Mouse (Mus musculus): Measurements from ENCODE around the gene Echdc1. TPM values are rescaled to one million over a fixed set of nuclear protein-coding genes. Genes with fewer than 3 reads are reported as not detected.

Gene Echdc1
- 10 to 100 TPM; 25.9 to 31.4 TPM for total RNA-seq (2021)

DNA sequence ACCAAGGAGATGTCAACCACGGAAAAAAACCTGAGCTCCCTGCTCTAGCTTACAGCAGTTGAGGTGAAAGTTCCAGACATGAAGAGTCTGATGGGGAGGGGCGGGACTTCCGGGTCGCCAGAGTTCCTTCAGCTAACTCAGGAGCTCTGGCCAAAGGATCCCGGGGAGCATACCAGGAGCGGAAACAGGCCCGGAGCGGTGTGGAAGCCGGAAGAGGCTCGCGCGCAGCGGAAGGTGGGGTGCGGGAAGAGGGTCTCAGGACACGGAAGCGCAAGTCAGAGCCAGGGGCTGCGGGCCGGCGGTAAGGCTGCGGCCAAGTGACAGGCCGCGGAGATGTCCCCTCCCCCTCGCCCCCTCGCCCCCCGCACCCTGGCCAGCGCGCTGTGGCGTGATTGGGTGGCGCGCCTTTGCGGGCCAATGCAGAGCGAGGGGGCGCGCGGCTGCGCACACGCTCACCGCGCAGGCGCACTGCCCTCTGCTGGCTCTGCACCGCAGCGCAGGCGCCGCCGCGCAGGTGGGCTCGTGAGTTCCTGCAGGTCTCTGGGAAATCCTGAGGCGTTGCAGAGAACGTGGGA lies at the start of gene Echdc1:
Gene Echdc1, plus strand, starts transcription at position 103 of the 575 bp plus-strand sequence.
- intact Hi-C loops (cut with DNase I): loop anchor here (5.0 to 10.0 kb wide), 4 partner anchors 49 to 208 kb away; partner anchors contain the start of genes 9330159F19Rik, Rnf146 and Soga3
- DNase-seq (ENCODE audit: low spot score in 2 of 2): peak; percentile 81 to 89

DNA sequence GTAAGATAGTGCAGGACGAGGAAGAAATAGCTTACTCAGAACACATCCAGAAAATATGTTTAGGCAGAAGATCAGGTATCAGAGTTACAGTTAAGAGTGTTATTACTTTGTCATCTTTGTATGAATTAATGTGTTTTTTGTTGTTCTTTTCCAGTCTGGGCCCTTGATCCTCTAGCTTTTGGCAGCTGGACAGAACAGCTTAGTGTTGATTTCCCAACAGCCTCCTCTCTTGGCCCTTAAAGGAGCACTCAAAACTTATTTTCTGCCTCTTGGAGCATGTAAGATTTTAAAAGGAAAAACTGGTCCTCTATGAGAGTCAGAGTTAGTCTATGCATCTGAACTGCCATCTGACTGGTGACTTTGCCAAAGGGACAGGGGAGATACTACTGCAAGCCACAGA lies 31.2 kb upstream of the Echdc1 start:
- DNase-seq (ENCODE audit: low spot score in 2 of 2): no peak
- intact Hi-C loops (cut with DNase I): no loop called here

DNA sequence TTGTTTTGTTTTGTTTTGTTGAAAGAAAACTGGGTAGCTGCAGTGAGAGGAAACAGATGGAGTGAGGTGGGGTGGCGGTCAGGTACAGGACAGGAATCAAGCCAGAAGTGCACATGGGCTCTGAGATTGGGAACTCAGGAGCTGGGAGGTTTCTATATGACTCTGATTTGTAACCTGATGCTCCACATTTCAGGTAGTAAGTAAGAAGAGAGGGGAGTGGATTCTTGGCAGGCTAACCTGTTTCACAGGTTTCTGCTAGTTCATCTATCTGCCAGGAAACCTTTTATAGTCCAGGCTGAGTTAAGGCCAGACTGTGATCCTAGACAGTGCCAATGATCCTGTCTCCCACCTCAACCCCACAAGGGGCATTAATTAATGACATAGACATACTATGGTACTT lies 27.2 kb upstream of the Echdc1 start:
- intact Hi-C loops (cut with DNase I): no loop called here
- DNase-seq (ENCODE audit: low spot score in 2 of 2): no peak

GRCm38 (mm10) chr10:29302230-29302629 lies 10.7 kb upstream of the Echdc1 start:
- no peak for DNase-seq (ENCODE audit: low spot score in 2 of 2)
- intact Hi-C loops (cut with DNase I): no loop called here

GRCm38 (mm10) chr10:29311480-29312219 lies 1.3 kb upstream of the Echdc1 start:
- intact Hi-C loops (cut with DNase I): loop anchor here (5.0 to 10.0 kb wide), 4 partner anchors 51 to 207 kb away; partner anchors contain the start of genes 9330159F19Rik, Rnf146 and Soga3
- no peak for DNase-seq (ENCODE audit: low spot score in 2 of 2)

DNA sequence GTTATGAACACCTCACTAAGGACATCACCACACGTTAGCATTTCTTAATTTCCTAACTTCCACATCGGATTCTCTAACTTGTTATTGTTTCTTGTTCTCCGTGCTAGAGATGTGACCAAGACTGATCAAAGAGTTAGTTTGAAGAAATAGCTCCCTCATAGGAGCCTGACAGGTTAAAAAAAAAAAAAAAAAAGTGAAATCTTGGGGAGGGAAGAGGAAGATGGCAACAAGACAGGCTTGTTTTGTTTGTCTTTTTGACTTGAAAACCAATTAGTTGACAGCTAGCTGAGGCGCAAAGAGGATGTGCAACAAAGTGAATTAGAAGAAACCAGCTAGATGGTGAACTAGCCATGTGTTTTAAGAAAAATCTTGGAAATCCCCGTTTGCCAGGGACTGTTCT lies 939 bp downstream of the Echdc1 start:
- no peak for DNase-seq (ENCODE audit: low spot score in 2 of 2)
- intact Hi-C loops (cut with DNase I): loop anchor here (5.0 to 10.0 kb wide), 4 partner anchors 48 to 209 kb away; partner anchors contain the start of genes 9330159F19Rik, Rnf146 and Soga3

DNA sequence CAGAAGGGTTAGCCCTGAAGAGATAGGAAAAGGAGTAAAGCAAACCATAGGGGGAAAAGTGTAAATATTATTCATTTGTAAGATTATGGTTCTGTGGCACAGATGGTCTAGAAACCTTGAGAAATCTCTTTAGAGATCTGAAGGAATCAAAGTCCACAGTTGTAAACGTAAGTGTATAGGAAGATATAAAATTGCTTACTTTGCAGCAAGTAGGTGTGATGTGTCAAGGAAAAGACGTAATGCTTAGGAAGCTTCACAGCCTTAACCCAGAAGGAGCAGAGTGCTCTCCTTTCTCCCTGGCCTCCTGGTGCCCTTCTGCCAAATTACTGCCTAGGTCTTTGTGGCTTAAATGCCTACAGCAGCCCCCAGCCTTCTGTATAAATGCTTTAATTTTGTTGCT lies 11.9 kb downstream of the Echdc1 start:
- no peak for DNase-seq (ENCODE audit: low spot score in 2 of 2)
- intact Hi-C loops (cut with DNase I): no loop called here

DNA sequence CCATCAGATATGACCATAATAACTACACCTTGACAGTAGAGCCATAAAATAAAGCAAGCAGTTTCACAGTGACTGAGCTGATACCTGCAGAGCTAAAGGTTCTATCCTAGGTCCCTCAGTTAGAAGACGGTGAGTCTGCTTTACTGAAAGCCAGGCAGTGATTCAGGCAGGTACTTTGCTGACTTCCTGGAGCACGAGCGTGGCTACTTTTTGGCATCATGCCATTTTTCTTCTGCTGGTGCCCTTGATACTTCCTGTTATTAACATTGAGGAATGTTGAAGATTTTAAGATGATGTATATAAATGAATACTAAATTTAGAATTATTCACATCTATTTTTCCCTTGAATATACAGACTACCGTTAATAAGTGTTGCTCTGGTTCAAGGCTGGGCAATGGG lies 20.9 kb downstream of the Echdc1 start:
- intact Hi-C loops (cut with DNase I): no loop called here
- DNase-seq (ENCODE audit: low spot score in 2 of 2): no peak

DNA sequence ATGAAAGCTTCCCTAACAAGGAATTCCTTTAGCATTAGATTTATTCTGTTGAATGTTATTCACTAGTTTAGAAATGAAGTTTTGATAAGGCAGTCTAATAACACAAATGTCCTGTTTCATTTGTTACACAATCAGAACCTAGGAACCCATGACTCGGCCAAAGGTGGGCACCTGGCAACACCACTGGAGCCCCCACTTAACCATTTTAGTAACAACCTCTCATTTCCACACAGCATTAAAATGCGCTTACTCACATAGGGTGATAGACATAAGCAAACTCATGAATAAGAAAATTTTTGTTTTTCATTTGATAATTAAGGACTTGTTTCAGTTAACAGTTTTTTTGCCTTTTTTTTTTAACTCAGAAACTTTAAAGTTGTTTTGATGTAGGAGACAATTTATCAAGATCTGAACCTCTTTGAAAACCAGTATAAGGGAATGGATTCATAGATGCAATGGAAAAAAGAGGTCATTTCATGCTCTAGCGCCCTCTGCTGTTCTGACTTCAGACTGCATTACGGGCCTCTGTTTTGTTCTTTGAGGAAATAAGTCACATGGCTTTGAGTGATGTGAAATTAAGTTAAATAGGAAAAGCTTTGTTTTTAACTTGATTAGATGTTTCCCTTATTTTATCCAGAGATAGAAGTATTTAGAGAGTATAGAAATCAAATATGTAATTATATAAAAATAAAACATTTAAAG lies 25.5 kb downstream of the Echdc1 start:
- intact Hi-C loops (cut with DNase I): loop anchor here (5.0 kb wide), 1 partner anchor 251 kb away; no protein-coding TSS in a partner anchor
- peak; percentile 35 to 64 for DNase-seq (ENCODE audit: low spot score in 2 of 2)

DNA sequence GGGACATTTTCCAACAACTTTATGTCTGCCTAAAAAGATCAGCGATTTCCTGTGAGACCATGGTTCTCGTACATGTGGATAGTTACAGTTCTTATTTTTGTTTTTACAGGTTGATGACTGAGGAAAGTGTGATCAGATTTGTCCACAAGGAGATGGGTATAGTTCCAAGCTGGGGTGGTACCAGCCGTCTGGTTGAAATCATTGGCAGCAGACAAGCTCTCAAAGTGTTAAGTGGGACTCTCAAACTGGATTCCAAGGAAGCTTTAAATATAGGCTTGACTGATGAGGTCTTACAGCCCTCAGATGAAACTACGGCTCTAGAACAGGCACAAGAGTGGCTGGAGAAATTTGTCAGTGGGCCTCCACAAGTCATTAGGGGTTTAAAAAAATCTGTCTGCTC lies 31.3 kb downstream of the Echdc1 start:
- intact Hi-C loops (cut with DNase I): no loop called here
- DNase-seq (ENCODE audit: low spot score in 2 of 2): peak in 1 of 2 experiments; percentile 14

- DNase-seq (ENCODE audit: low spot score in 2 of 2): no peak
- intact Hi-C loops (cut with DNase I): no loop called here
Measured at GRCm38 (mm10) chr10:29346638-29347037, 33.7 kb downstream of the Echdc1 start.

DNA sequence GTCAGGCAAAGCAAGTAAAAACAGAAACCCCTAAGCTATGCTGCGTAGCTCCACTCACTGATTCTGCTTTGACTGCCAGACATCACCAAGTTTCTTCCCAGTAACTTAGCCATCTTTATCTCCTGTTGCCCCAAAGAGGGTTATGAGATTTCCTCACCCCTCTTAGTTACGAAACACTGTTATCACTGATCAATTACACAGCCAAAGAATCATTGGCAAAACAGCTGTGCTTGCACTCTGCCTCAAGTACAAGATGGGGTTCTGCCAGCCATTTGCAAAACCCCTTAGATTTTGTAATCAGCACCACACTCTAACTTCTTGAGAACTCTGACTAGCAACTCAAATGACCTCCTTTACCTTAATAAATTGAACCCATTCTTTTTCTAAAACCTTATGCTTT lies 38.5 kb downstream of the Echdc1 start:
- intact Hi-C loops (cut with DNase I): no loop called here
- no peak for DNase-seq (ENCODE audit: low spot score in 2 of 2)

GRCm38 (mm10) chr10:29352575-29352974 lies 39.6 kb downstream of the Echdc1 start:
- no peak for DNase-seq (ENCODE audit: low spot score in 2 of 2)
- intact Hi-C loops (cut with DNase I): no loop called here

- intact Hi-C loops (cut with DNase I): no loop called here
- DNase-seq (ENCODE audit: low spot score in 2 of 2): peak; percentile 54 to 62
Measured at GRCm38 (mm10) chr10:29354183-29354582, 41.2 kb downstream of the Echdc1 start.

DNA sequence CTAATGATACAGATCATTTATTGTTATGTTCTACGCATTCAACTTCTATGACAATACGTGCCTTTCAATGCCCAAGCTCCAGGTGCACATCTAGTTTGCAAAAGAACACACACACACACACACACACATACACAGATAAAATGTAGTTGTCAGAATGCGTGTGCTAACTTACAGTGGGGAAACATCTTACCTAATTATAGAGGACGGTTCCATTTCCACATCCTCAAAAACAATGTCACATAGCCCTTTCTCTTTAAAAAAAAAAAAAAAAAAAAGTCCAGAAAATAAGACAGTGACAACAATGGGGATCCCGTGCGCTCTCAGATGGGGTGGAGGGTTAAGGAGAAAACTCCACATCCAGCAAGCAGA lies 48.1 kb downstream of the Echdc1 start:
- DNase-seq (ENCODE audit: low spot score in 2 of 2): no peak
- intact Hi-C loops (cut with DNase I): loop anchor here (5.0 to 10.0 kb wide), 4 partner anchors 49 to 1184 kb away; partner anchors contain the start of genes Echdc1 and Rspo3

- intact Hi-C loops (cut with DNase I): loop anchor here (5.0 to 10.0 kb wide), 4 partner anchors 49 to 1183 kb away; partner anchors contain the start of genes Echdc1 and Rspo3
- peak; percentile 89 to 94 for DNase-seq (ENCODE audit: low spot score in 2 of 2)
Measured at GRCm38 (mm10) chr10:29361464-29362196, 48.7 kb downstream of the Echdc1 start.

GRCm38 (mm10) chr10:29362197-29362900 lies 49.4 kb downstream of the Echdc1 start, which contains the start of gene Rnf146:
Rnf146 (minus strand) TSS chr10:29362442.
- no peak for DNase-seq (ENCODE audit: low spot score in 2 of 2)
- intact Hi-C loops (cut with DNase I): loop anchor here (5.0 to 10.0 kb wide), 4 partner anchors 50 to 1182 kb away; partner anchors contain the start of genes Echdc1 and Rspo3

GRCm38 (mm10) chr10:29374065-29374464 lies 61.1 kb downstream of the Echdc1 start:
- no peak for DNase-seq (ENCODE audit: low spot score in 2 of 2)
- intact Hi-C loops (cut with DNase I): no loop called here

GRCm38 (mm10) chr10:29381558-29381957 lies 68.6 kb downstream of the Echdc1 start:
- DNase-seq (ENCODE audit: low spot score in 2 of 2): no peak
- intact Hi-C loops (cut with DNase I): no loop called here

Measured in left cerebral cortex, postnatal 36 days (tissue).